ENCODE assay signal across 17 mouse cellular contexts in genomic region chr12:85051218-85051617, GRCm38 (mm10). TPM values are rescaled to one million over a fixed set of nuclear protein-coding genes. Genes with fewer than 3 reads are reported as not detected.
DNase-seq lines count a peak whose midpoint lies in the region; ATAC-seq and TF ChIP-seq lines count a peak whose summit lies in the region.
"Had no signal": no experiment of that assay in that cellular context is flagged by ENCODE, and none has a peak within 500 bp of the region (broad histone marks: within the 10 kb centered on the region; RNA-seq: fewer than 3 reads in every experiment).

No protein-coding gene starts in this region.

- H3ac ChIP-seq in myocyte (ENCODE audit: control insufficient read depth, insufficient read length) = no peak overlapping the region

- no peak for ATAC-seq in intestine, postnatal 0 days
- ATAC-seq in erythroid progenitor cell, adult 5-6 weeks (replicated peaks; ENCODE audit: low FRiP score, poor library complexity, severe bottlenecking) = no peak

- no peak overlapping the region for H3K4me3 ChIP-seq in intestine, postnatal 0 days (ENCODE audit: low read depth, low read length)
- H3K4me3 ChIP-seq in myocyte = no peak overlapping the region
- H3K4me3 ChIP-seq in midbrain, embryonic 10.5 days = no peak overlapping the region
- H3K4me3 ChIP-seq: forebrain, embryonic 12.5 days; gastrocnemius, adult 2 months; heart, embryonic 12.5 days; hindbrain, embryonic 10.5 days; layer of hippocampus, adult 2 months had no signal

- TF ChIP-seq POLR2A in myocyte (IDR thresholded peaks at IDR 0.05; ENCODE audit: insufficient read length, low read depth) = no peak

- no peaks in the 10 kb centered on the region for H3K9me3 ChIP-seq in intestine, postnatal 0 days (ENCODE audit: control insufficient read depth)
- H3K9me3 ChIP-seq in midbrain, embryonic 10.5 days (replicated peaks) = no peaks in the 10 kb centered on the region
- H3K9me3 ChIP-seq: forebrain, embryonic 12.5 days; heart, embryonic 12.5 days; hindbrain, embryonic 10.5 days had no signal

- no peaks in the 10 kb centered on the region for H3K27me3 ChIP-seq in intestine, postnatal 0 days (replicated peaks; ENCODE audit: control insufficient read depth, insufficient read depth, low read length)
- H3K27me3 ChIP-seq in myocyte (ENCODE audit: control insufficient read depth, insufficient read depth, insufficient read length) = no peaks in the 10 kb centered on the region
- H3K27me3 ChIP-seq in midbrain, embryonic 10.5 days (ENCODE audit: low read depth, poor library complexity, severe bottlenecking) = no peaks in the 10 kb centered on the region
- H3K27me3 ChIP-seq: forebrain, embryonic 12.5 days; heart, embryonic 12.5 days had no signal

- no peak for TF ChIP-seq CTCF in intestine, postnatal 0 days (IDR thresholded peaks at IDR 0.05; ENCODE audit: low read depth)

- 0 out of 2 replicates have a peak overlapping the region, but pooled peaks have one; percentile 6 for H3K4me2 ChIP-seq in intestine, postnatal 0 days (replicated peaks; ENCODE audit: low read depth)
- H3K4me2 ChIP-seq in myocyte (ENCODE audit: low read depth) = peak overlapping the region; percentile 59
- H3K4me2 ChIP-seq: forebrain, embryonic 12.5 days; heart, embryonic 12.5 days; midbrain, embryonic 11.5 days had no signal

- WGBS in intestine, postnatal 0 days = 35% methylated on average over 6 of the region's 6 CpGs
- 87% methylated on average over 6 of the region's 6 CpGs for WGBS in midbrain, embryonic 10.5 days

- H3K9ac ChIP-seq in intestine, postnatal 0 days (ENCODE audit: low read depth, low read length) = no peak overlapping the region
- H3K9ac ChIP-seq: forebrain, embryonic 12.5 days; heart, embryonic 12.5 days had no signal

- DNase-seq in embryo, embryonic 9.5 days (ENCODE audit: extremely low spot score) = peak; percentile 6
- DNase-seq in embryo, embryonic 10 days (ENCODE audit: low spot score) = no peak
- peak; percentile 76 for DNase-seq in NIH3T3 (ENCODE audit: low read depth)
- no peak for DNase-seq in thymus, postnatal 14 days
- no peak for DNase-seq in midbrain, embryonic 10.5 days (ENCODE audit: low spot score)
- DNase-seq: cerebellum, adult 9-10 months; gastrocnemius, adult 2 months; lung, postnatal 10 days; thymus, adult 18-20 months had no signal

- no peaks in the 10 kb centered on the region for H3K4me1 ChIP-seq in intestine, postnatal 0 days (replicated peaks; ENCODE audit: control insufficient read depth, insufficient read depth, low read length)
- no peaks in the 10 kb centered on the region for H3K4me1 ChIP-seq in midbrain, embryonic 10.5 days
- H3K4me1 ChIP-seq: forebrain, embryonic 12.5 days; hindbrain, embryonic 10.5 days had no signal

- no peaks in the 10 kb centered on the region for H3K79me2 ChIP-seq in myocyte (ENCODE audit: control insufficient read depth, insufficient read depth)

- H3K27ac ChIP-seq in intestine, postnatal 0 days (ENCODE audit: low read depth, low read length) = 0 out of 2 replicates have a peak overlapping the region, but pooled peaks have one; percentile 4
- no peak overlapping the region for H3K27ac ChIP-seq in midbrain, embryonic 10.5 days (replicated peaks)
- H3K27ac ChIP-seq: forebrain, embryonic 12.5 days; gastrocnemius, adult 2 months; hindbrain, embryonic 10.5 days; layer of hippocampus, adult 2 months had no signal

- peaks cover 45% of the 10 kb centered on the region for H3K36me3 ChIP-seq in intestine, postnatal 0 days (ENCODE audit: control insufficient read depth, insufficient read depth)
- peaks cover 63% of the 10 kb centered on the region for H3K36me3 ChIP-seq in myocyte (ENCODE audit: control insufficient read depth, insufficient read depth)
- peaks cover 96% of the 10 kb centered on the region for H3K36me3 ChIP-seq in midbrain, embryonic 10.5 days

TF ChIP-seq in myocyte, 11 proteins besides CTCF, POLR2A, EP300 and RAD21:
- TF ChIP-seq CEBPB (IDR thresholded peaks at IDR 0.05; ENCODE audit: insufficient read depth, poor library complexity, severe bottlenecking) = no peak
- TF ChIP-seq TCF3 (IDR thresholded peaks at IDR 0.05; ENCODE audit: insufficient read length, low read depth) = no peak
- TF ChIP-seq REST (IDR thresholded peaks at IDR 0.05; ENCODE audit: insufficient read depth, insufficient read length) = no peak
- TF ChIP-seq MAX (IDR thresholded peaks at IDR 0.05; ENCODE audit: low read depth) = no peak
- TF ChIP-seq SRF (IDR thresholded peaks at IDR 0.05; ENCODE audit: control insufficient read depth, insufficient read length, low read depth) = no peak
- no peak for TF ChIP-seq MYOG (IDR thresholded peaks at IDR 0.05; ENCODE audit: control insufficient read depth in 1 of 3, insufficient read depth in 1 of 3, insufficient read length in 2 of 3, low read depth in 2 of 3)
- no peak for TF ChIP-seq USF1 (IDR thresholded peaks at IDR 0.05; ENCODE audit: low read depth)
- TF ChIP-seq E2F4 (IDR thresholded peaks at IDR 0.05; ENCODE audit: insufficient read depth) = no peak
- no peak for TF ChIP-seq TCF12 (IDR thresholded peaks at IDR 0.05; ENCODE audit: insufficient read depth, poor library complexity, severe bottlenecking)
- TF ChIP-seq POLR2AphosphoS2 (IDR thresholded peaks at IDR 0.05; ENCODE audit: insufficient read length, low read depth) = no peak
- TF ChIP-seq MYOD1 (IDR thresholded peaks at IDR 0.05; ENCODE audit: control insufficient read depth in 1 of 3, insufficient read length in 2 of 3, low read depth in 2 of 3) = no peak

RNA-seq across cellular contexts. Expression of gene Ylpm1, which starts 55.1 kb away (rescaled TPM):
- 12.4 and 12.8 TPM in 2 replicates for polyA plus RNA-seq in intestine, postnatal 0 days (2015; fragmentation: Nextera tagmentation; extraction: Ambion mirVana)
- 21.0 TPM for polyA plus RNA-seq in myocyte (2012; fragmentation: generic; extraction: Trizol)
- 30.9 and 33.6 TPM in 2 replicates for polyA plus RNA-seq in midbrain, embryonic 10.5 days (2016; fragmentation: Nextera tagmentation; extraction: Ambion mirVana)
- total RNA-seq in erythroid progenitor cell, adult 5-6 weeks (2015; ENCODE audit: low replicate concordance) = 72.1 and 73.2 TPM in 2 replicates
- total RNA-seq in erythroid progenitor cell, adult 5-6 weeks (2017; ENCODE audit: low replicate concordance) = 52.5 and 87.7 TPM in 2 replicates

RNA-seq across cellular contexts. Expression of gene Prox2, which starts 59.3 kb away (rescaled TPM):
- polyA plus RNA-seq in intestine, postnatal 0 days (2015; fragmentation: Nextera tagmentation; extraction: Ambion mirVana) = 0.99 and 1.6 TPM in 2 replicates
- polyA plus RNA-seq in myocyte (2012; fragmentation: generic; extraction: Trizol) = 1.9 TPM
- polyA plus RNA-seq in midbrain, embryonic 10.5 days (2016; fragmentation: Nextera tagmentation; extraction: Ambion mirVana) = 2.3 and 3.5 TPM in 2 replicates
- 7.5 and 14.1 TPM in 2 replicates for total RNA-seq in erythroid progenitor cell, adult 5-6 weeks (2015; ENCODE audit: low replicate concordance)
- 6.0 and 21.6 TPM in 2 replicates for total RNA-seq in erythroid progenitor cell, adult 5-6 weeks (2017; ENCODE audit: low replicate concordance)

RNA-seq across cellular contexts. Expression of gene Dlst, which starts 59.4 kb away (rescaled TPM):
- polyA plus RNA-seq in intestine, postnatal 0 days (2015; fragmentation: Nextera tagmentation; extraction: Ambion mirVana) = 119 and 125 TPM in 2 replicates
- 219 TPM for polyA plus RNA-seq in myocyte (2012; fragmentation: generic; extraction: Trizol)
- 110 and 111 TPM in 2 replicates for polyA plus RNA-seq in midbrain, embryonic 10.5 days (2016; fragmentation: Nextera tagmentation; extraction: Ambion mirVana)
- 106 and 118 TPM in 2 replicates for total RNA-seq in erythroid progenitor cell, adult 5-6 weeks (2015; ENCODE audit: low replicate concordance)
- total RNA-seq in erythroid progenitor cell, adult 5-6 weeks (2017; ENCODE audit: low replicate concordance) = 181 and 293 TPM in 2 replicates

Comparison
In these comparisons a context has a peak if more than half of its experiments do, and no peak if none do; other contexts are left out.
1. DNase-seq: peak in embryo, embryonic 9.5 days (single experiment) and NIH3T3 (single experiment); none in embryo, embryonic 10 days (single experiment), thymus, postnatal 14 days (single experiment) and midbrain, embryonic 10.5 days (single experiment).